In genomic region chr4:104715857-104716256, GRCm38 (mm10) we compare ENCODE assay signal across 16 mouse cellular contexts. TPM values are rescaled to one million over a fixed set of nuclear protein-coding genes. Genes with fewer than 3 reads are reported as not detected.
"Had no signal": no experiment of that assay in that cellular context is flagged by ENCODE, and none has a peak within 500 bp of the region (broad histone marks: within the 10 kb centered on the region; RNA-seq: fewer than 3 reads in every experiment).

No protein-coding gene starts in this region.

- H3K9ac ChIP-seq: limb, embryonic 12.5 days; liver, embryonic 13.5 days; liver, postnatal 0 days; lung, embryonic 15.5 days; neural tube, embryonic 13.5 days had no signal

- H3K4me3 ChIP-seq: limb, embryonic 12.5 days; liver, embryonic 13.5 days; lung, embryonic 15.5 days; megakaryocyte, embryonic 14.5 days; neural tube, embryonic 13.5 days had no signal

- ATAC-seq: liver, postnatal 0 days; midbrain, embryonic 16.5 days had no signal

- H3K4me1 ChIP-seq: liver, embryonic 13.5 days; megakaryocyte, embryonic 14.5 days had no signal

- H3K4me2 ChIP-seq: limb, embryonic 12.5 days; liver, embryonic 13.5 days; lung, embryonic 15.5 days; midbrain, embryonic 11.5 days; neural tube, embryonic 13.5 days had no signal

- H3K36me3 ChIP-seq: limb, embryonic 12.5 days; liver, embryonic 13.5 days; lung, embryonic 15.5 days; neural tube, embryonic 13.5 days had no signal

- H3K27ac ChIP-seq: limb, embryonic 12.5 days; liver, embryonic 13.5 days; lung, embryonic 15.5 days; macrophage; neural tube, embryonic 13.5 days; stomach, postnatal 0 days had no signal

- DNase-seq: kidney, postnatal 10 days; kidney, postnatal 4 days; liver; liver, embryonic 13.5 days; liver, postnatal 0 days; lung, postnatal 14 days; thymus, postnatal 4 days had no signal

- H3K9me3 ChIP-seq: limb, embryonic 12.5 days; liver, embryonic 13.5 days; lung, embryonic 15.5 days; neural tube, embryonic 13.5 days had no signal

- H3K27me3 ChIP-seq: liver, embryonic 13.5 days; lung, embryonic 15.5 days; megakaryocyte, embryonic 14.5 days; neural tube, embryonic 13.5 days had no signal

RNA-seq across cellular contexts. Expression of gene C8b, which starts 50.3 kb away (rescaled TPM):
- polyA plus RNA-seq: kidney, embryonic 14.5 days; limb, embryonic 12.5 days; macrophage; midbrain, embryonic 11.5 days; midbrain, embryonic 16.5 days; neural tube, embryonic 13.5 days had no signal
